Mouse (Mus musculus) urinary bladder, adult 18-20 months (tissue): ENCODE measurements at regions not wholly inside any gene's neighbourhood (a gene's known extent, or its start where the extent isn't known, plus 50 kb on each side); places are given as distances from the start of the nearest gene placed in this dataset.

Experiments
- DNase-seq, 2 experiments: peaks; one replicate each; pipeline ENCODE4 v3.0.0; 2022; ENCODE audit warnings: low spot score in 2 of 2, mixed read lengths in 2 of 2

DNA sequence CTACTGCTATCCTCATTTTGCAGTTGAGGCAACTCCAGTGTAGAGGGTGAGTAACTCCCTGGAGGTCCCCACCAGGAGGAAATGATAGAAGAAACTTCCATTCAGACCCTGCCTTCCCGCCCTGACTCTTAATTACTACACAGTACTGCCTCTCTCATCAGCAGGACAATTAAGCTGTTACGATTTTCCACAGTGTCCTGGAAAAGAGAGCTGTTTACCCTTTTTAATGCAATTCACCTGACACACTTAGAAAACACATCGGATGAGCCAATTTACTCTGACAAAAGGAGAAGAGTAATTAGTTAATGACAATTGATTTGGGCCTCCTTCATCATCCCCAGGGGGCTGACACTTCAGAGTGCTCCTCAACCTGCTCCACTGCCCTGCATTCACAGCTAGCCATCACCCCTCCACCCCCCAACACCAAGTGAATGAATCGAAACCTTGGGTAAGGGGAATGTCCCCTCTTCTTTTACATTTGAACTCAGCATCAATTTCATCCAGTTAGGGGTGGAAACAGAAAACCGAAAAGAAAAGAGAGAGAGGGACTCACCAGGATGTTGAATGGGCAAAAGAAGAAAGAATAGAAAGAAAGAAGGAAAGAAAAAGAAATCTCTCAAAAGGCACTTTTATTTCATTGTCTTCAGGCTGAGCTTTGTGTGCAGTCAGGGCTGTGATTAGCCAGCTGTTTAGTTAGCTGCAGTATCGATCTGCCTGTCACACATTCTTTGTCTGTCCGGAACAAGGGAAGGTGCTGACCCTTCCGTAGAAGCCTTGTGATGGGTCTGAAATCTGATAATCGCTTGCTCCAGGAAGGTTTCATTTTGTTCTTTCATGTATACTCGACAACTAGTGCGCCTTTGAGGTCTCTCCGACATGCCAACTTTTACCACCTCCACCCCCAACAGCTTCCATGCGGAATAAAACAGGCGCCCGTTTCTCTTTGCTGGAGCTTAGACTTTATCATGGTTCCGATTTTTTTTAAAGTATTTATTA lies 482.6 kb upstream of the Tenm4 start:
- no peak for DNase-seq

DNA sequence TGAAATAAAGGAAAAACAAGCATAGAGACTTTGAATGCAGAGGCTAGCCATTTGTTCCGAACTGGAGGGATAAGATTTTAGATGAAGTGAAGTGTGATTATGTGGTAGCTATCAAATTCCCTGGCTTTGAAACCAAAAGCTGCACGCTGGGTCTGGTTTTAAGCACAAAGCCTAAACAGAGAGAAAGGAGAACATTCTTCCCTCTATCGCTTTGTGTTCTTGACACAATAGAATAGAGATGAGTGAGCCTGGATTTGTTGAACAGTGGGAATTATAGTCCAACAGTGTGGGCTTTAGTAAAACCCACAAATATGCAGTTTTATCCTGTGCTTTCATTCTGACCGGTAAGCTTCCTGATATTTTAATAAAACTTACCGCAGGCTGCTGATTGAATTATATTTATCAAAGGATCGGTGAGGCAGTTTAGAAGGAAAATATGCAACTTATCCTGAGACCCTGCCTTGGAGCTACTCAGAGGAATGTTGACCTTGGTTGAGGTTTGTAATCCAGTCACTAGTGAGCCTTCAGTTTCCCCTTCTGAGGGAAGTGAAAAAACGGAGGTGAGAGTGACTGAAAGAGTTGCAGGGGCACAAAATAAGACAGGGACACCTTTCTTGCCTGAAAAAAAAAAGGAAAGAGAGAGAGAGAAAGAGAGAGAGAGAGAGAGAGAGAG lies 481.7 kb upstream of the Tenm4 start:
- DNase-seq, result no peak

DNA sequence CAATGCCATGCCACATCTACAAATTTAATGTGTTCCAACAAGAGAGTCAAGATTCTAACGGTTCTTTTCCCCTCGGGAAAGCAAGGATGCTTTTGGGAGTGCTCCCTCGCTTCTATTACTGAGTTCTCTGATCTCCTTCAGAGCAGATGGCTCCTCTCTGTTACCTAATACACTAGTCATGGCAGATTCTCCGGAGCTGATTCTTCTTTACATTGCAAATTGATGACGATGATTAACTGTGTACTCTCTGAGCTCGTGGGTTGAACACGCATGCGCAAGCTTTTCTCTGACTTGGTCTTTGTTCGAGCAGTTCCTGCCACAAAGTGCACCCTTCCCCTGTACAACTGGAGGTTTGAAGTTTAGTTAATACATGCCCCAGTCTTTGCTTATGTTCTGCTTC lies 471.5 kb upstream of the Tenm4 start:
- DNase-seq, result no peak

DNA sequence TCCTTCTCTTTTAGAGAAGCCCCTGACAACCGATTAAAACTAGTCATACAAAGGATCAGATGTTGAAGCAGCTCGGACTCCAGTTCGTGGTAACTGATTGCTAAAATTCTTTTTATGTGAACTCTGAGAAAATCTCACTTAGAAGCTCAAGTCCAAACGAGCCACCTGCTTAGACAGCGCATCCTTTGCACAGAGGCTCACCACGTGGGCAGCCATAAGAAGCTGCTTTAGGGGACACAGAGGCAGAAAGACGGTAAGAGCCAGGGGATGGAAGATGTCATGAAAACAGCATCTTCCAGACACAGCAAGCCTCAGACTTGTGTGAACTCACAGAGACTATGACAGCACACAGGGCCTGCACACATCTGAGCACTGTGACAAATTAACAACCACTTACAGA lies 461.0 kb upstream of the Tenm4 start:
- no peak for DNase-seq

DNA sequence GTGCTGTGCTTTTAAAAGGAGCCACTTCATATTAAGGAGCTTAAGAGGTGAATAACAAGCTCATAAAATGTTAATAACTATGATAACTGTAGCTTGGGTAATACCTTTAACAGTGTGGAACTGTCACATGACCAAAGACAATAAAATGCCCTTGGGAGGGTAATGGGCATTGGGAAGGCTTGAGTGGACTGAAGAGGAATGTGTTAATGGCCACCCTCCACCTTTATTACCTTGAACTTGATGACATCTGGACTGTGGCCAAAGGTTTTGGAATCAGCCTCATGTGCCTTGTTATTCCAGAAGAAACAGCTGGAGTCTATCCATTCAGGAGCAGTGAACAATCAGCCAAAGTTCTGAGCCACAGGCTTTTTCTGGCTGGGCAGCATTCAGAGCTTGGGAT lies 451.0 kb upstream of the Tenm4 start:
- no peak for DNase-seq

DNA sequence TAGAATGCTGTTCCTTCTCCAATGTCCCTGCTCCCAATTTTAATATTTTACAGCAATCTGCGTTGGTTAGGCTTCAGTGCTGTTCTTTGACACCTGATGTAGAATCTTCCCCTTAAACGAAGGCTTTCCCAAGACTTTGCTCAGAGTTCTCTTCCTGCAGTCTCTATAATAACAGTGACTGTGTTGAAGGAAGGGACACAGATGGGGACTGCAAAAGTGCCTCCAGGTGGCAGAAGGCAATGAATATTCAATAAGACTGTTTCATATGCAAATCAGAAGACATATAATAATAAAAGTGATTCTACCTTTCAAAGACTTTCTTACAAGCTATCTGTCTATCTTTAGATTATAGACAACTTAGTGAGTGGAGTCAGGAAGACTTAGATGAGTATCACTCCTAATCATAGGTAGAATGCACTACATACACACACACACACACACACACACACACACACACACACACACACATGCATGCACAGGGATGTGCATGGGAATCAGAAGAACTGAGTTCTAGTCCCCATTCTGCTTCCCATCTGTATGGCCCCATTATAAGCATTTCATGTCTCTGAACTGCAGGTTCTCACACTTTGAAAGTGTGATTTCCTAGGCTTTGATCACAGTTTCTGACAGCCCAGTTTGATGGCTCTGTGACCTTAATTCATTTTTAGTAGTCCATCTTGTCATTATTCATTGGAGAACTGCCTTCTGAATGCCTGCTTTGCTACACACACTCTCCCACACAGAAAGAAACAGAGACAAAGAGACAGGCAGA lies 445.1 kb upstream of the Tenm4 start:
- no peak for DNase-seq

DNA sequence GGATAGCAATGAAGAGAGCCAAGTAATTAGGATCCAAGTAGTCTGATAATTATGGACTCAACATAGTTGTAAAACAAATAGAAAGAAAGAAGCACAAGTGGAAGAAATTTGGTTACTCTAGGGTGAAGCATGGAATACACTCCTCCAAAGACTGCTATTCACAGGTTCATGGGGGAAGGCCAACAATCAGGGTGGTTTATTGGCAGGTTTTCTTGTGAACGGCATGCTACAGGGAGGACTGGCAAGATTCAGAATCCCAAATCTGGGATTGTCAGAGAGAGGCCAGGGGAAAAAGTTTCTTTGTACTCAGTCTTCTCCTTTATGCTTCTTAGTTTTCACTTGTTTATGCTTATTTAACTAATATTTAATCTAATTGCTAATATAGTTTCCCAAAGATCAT lies 437.2 kb upstream of the Tenm4 start:
- no peak for DNase-seq

DNA sequence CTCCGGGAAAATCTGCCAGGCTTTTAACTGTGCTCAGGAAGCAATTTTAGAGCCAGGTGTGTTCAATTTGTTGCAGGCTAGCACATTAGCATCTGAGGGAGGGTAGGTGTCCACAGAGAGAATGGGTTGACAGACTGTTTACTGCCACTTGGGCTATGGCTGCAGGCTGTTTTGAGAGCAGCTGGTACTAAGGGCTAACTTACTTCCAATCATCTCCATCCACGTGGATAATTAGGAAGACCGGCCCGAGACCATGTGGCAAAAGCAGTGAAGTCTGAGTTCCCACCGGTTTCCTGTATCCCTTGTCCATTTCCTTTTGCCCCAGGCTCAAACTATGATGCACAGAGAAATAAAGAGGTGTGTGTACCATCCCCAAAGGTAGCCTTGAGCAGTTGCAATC lies 436.5 kb upstream of the Tenm4 start:
- DNase-seq, result no peak

DNA sequence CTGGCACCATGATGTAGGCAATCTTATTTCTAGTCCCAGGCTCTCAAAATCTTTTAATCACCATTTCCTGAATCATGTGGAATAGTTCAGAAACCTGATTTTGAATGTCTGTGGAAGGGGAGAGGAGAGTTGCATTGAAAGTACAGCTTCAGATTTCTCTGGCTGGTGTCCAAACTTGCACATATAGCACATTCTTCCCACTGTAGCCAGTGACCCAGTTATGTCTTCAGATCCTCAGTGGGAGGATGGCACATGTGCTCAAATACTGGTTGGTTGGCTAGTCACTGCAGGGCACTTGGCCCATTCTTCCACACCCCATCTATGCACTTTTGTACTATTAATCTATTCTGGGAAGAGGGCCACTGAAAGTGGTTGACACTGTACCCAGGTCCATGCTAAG lies 434.3 kb upstream of the Tenm4 start:
- no peak for DNase-seq

DNA sequence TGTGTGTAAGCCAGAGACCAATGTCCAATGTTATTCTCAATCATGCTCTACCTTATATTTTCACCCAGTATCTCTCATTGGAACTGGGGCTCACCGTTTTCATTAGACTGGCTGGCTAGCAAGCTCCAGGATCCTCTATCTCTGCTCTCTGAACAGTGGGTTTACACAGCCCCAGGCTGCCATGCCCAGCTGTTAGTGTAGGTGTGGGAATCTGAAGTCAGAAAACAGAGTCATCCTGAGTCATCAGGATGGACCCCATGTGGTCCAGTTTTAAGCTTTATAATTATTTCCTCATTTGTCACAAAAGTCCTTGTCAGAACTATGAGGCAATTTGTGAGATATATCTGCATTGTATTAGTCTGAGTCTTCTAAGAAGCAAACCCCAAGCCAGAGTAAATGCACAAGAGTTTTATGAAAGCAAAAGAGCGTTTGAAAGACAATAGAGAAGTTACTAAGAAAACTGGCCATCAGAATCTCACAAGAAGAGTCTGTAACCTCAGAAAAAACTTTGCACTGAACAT lies 432.3 kb upstream of the Tenm4 start:
- DNase-seq, result no peak

DNA sequence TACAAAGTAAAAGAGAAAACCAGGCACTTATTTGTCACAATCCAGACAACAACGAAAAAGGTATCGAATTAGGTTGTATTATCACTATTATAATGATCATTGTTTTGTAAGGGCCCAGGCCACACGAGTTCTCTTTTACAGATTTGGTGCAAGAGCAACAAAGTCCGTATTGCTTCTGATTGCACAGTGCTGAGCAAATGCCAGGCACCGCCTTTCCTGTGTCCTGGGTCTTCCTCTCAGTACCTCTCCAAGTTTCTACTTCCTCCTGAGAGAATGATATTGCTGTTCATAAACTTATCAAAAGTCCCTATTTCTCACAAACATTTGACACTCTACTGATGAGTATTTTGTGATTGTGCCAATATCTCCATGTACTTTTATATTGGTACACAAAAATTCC lies 431.3 kb upstream of the Tenm4 start:
- DNase-seq, result no peak

DNA sequence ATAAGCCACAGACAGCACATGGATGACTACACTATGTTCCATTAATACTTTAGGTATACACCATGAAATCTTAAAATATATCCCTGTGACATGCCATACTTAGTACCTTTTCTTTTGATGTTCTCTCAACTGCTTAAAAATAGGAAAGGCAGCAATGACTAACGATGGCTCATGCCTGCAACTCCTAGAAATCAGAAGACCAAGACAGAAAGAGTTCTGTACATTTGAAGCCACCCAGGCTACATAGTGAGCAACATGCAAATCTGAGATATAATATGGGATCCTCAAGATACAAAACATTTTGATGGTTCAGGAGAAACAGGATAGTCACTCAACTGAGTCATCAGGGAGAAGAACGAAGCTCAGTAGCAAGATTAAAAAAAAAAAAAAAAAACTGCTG lies 412.7 kb upstream of the Tenm4 start:
- DNase-seq, result no peak

DNA sequence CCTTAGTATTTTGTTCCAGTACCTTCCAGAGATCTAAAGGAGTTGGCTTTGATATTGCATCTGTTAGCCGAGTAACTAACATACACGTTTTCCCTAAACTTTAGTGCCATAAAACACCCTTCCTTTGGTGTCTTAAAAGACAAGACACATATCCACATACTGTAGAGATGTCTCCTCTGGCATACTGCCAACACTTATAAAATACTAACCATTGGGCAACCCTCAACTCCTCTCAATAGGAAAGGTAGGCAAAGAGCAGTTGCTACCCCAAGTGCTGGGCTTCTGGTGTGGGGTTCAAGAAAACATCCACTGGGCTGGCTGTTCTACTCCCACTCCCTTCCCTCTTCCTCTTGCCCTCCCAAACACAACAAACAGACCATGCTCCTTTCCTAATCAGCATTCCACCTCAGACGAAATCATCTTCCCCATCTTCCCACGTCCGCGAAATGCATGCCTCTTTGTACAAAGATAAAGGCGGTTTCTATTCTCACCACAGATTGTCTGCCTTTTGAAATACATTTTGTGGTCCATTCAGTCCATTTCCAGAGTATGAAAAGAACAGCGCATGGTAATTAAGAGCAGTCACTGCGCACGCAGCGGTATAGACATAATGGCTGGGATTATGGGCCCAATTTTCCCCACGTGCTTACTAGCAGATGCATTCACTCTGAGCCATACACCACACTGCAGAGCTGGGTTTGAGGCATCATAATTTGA lies 409.9 kb upstream of the Tenm4 start:
- no peak for DNase-seq

DNA sequence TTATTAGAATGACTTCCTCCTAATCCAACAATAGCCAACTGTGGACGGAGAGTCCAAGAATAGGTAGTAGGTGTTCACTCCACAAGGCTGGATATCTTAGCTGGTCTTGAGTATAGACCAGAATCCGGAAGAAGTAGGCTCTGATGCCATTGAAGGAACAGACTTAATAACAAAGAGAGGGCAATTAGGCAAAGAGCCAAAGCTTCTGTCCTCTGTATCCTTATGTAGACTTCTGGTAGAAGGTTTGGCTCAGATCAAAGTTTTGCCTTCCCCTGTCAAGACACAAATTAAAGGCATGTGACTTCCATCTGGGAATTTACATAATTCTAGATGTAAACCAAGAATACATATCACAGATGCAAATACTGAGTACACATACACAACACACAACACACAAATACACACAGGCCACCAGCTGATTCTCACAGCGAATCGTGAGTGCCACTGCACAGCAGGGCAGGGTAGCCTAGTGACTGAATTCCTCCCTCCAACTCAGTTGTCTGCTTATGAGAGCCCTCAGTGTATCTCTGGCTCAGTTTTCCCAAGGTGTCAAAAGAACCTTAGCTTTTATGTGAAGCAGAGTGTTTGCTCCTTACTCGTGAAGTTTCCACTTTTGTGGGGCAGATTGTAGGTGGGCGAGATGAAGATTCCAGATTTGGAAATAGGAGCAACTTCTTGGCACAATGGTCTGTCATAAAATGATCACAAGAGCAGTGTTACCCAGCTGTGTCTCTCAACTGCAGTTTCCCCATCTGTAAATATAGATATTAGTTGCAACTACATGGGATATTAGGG lies 404.5 kb upstream of the Tenm4 start:
- DNase-seq, result no peak

DNA sequence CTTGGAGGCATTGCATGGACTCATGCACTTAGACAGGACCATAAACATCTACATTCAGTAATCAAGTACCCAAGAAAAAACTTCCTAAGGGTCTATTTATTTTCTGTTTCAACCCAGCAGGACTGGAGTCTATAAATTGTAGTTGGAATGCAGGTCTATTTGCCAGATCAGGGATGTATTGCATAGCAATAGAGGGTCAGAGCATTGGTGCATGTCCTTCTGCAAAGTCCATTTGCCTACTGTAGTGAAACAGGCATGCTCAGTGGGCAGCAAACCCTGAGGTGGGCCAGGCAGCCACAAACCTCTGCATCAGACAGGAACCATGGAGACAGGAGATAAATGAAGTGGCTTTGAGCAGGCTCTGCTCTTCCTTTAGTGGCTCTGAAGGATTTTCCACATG lies 386.5 kb upstream of the Tenm4 start:
- no peak for DNase-seq

DNA sequence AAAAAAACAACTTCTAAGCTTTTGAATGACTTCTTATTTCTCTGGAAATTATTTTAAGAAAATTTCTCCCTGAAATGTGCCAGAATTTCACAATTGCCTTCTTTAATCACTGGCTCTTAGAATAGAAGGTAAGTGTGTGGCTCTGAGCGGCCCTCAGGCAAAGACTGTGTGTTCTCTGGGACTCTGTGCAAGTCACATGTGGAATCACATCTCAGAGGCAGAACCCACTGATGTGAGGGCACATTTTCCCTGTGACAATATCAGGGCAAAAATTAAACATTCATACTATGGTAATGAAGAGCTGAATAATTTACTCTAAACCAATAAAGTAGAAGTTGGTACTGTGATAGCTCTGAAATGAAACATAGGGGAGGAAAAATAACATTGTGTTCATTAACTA lies 383.5 kb upstream of the Tenm4 start:
- DNase-seq, result no peak

DNA sequence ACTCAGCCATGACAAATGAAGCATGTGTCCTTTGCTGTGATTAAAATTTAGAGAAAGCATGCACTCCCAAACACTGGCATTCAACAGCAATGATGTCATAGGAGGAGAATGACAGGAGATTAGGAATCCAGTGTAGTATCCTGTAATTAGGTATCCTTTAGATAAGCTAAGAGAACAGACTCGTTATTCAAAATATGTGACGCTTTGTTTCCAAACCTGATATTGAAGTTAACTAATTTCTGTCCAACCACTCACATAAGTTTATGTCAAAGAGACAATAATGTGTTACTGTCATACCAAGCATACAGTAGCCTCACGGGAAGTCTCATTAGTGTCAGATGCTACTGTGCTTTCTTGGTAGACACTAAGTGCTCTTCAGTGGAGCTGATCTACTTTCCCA lies 383.1 kb upstream of the Tenm4 start:
- no peak for DNase-seq

DNA sequence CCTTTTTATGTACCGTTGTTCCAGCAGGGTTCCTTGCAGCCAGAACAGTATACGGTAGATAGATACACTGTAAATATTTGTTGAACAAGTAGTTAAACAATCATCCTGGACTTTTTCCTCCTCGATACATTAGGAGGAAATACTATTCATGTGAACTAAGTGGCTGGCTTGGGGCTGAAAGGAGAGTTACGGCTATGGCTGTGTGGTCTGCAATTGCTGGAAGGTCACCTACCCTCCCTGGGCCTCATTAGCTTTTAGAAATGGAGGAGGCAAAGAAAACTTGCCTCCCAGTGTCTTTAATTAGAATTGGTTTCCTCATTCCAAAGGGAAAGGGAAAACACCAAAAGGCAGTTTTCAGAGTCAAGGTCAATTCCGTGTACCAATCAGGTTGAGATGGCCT lies 381.6 kb upstream of the Tenm4 start:
- no peak for DNase-seq

DNA sequence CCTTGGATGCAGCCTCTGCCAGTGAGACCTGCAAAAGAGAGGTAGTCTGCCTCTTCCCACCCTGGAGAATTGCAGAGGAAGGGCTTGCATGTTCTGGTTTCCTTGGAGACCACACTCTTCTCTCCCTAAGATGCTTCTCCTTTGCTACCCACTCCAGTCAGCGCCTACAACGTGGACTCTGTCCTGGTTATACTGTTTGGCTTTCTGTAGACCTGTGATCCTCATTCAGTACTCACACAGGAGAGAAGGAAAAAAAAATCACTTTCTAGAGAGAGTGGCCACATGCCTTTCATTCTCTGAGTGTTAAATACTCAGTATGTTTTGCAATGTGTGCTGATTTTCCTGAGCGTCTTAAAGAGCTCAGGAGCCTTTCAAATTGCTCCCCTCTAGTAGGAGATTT lies 372.0 kb upstream of the Tenm4 start:
- DNase-seq, result no peak

DNA sequence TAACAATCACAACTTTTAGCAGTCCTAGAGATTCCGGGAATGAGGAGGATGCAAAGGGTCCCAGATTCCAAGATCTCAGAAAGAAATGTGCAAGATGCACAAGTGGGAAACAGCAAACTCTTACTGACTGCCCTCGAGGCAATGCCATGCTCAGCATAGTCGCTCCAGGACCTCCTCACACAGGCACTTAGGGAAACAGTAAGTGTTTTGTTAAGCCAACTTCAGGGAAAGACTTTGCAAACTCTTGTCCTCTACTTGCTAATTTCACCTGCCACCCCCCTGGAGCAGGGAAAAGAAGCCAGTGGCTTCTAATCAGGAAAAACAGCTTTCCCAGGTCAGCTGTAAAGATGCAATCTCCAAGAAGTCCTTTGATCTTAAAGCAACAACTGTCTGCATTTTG lies 361.4 kb upstream of the Tenm4 start:
- no peak for DNase-seq

DNA sequence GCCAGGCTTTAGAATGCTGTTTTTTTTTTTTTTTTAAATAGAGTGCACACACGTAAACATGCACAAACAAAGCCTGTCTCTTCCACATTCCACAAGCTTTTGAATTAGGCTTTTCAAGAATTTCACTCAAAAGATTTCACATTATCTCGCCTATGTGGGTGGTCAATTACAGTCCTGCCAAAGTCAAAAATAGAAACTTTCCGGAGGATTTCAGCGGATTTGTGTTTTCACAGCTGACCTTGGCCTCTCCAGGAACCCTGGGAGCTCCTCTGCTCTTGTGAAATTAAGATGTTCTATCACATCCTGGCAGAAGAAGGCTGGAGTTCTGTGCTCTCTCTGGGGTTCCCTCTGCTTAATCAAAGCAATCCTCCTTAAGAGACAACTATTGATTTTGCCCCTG lies 360.9 kb upstream of the Tenm4 start:
- no peak for DNase-seq
